Mouse (Mus musculus) heart, postnatal 4 days (tissue): Measurements from ENCODE around the gene Naa15. TPM values are rescaled to one million over a fixed set of nuclear protein-coding genes. Genes with fewer than 3 reads are reported as not detected.

Experiments
- DNase-seq: peaks from one replicate; pipeline ENCODE4 v3.0.0; 2021
- total RNA-seq, 2 experiments: library from RNA; stranded (reverse); gene quantifications; 2 replicates each; pipeline ENCODE4 v1.2.3; 2021

Naa15 gene
- total RNA-seq, 2 experiments from 2014 or later = 62.3 to 65.8 TPM

DNA sequence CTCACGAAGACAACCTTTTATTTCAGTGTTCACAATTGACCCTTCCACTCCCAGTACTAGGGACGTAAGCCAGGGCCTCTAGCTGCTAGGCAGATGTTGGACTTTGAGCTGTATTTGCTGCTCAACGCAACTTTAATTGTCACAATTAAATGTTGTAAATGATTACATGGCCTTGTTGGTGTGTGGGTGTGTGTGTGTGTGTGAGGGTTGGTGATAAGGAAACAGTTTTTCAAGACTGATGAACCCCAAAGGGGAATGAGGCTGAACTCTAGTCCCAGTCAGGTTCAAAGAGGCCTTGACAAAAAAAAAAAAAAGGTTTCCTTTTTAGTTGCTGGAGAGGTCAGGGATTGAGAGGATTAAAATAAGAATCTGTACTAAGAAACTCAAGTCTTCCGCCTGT is 102.5 kb downstream of the Naa15 start:
- no peak for DNase-seq

DNA sequence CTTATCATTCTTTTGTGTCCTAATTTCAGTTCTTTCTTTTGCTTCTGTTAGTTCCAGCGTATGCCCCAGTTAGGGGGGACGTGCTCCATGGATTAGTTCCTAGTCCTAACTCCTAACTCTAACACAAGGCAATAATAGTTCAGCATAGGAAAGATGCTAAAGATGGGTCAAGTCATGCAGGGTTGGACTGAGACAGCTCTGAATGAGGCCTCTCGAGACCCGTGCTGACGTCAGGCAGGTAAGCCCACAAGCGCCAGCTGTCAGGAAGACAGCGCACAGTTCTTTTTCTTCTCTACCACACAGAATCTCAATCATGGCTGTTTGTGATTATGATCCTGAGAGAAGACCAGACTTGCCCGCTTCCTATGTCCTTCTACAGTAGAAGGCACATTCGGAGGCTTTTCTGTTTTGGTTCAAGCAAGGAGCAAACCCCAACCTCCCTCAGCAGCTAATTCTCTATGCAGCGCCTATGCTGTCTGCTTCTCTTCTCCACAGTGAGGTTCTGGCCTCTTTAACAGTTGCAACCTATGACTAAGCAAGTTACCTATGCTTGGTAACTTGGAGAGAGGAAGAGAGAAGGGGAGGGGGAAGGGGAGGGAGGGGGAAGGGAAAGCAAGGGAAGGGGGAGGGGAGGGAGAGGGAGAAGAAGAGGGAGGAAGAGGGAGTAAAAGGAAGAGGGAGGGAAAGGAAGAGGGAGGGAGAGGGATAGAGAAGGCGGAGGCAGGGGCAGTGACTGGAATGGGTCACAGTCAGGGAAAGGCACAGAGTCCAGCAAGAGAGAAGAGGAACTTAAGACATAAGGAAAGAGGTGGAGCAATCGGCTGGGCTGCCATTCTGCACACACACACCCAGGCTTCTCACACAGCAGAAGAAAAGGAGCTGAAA is 103.2 kb downstream of the Naa15 start:
- no peak for DNase-seq

DNA sequence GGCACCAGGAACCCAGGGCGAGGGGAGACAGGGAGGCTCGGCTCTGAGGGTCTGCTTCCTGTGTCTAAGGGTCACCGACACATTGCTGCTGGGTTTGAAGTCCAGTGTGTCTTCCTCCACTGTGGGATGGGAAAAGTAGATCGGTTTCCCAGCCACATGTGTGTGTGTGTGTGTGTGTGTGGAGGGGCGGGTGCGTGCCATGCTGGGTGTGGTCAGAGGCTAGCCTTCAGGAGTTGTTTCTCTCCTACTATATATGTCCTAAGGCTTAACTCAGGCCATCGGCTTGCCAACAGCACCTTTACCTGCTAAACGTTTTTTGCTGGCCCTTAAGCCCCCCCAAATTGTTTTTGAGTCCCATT is 103.8 kb downstream of the Naa15 start:
- no peak for DNase-seq

DNA sequence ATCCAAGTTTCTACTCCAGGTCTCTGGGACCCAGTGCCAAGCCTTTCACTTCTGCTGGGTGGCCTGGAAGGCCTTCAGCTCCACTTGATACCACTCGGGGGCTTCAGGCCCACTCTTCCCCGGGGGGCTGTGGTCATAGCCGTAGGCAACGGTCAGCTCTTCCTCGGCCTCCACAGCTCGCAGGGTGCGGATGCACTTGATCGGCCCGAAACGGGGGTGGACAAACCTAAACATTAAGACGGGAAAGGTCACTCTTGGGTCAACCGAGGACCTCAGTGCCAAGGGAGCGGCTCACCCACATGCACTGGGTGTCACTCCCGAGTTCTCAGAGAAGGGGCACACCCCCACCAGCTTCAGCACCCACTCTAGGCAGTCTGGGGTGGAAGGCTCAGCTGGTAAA is 106.3 kb downstream of the Naa15 start:
- no peak for DNase-seq

DNA sequence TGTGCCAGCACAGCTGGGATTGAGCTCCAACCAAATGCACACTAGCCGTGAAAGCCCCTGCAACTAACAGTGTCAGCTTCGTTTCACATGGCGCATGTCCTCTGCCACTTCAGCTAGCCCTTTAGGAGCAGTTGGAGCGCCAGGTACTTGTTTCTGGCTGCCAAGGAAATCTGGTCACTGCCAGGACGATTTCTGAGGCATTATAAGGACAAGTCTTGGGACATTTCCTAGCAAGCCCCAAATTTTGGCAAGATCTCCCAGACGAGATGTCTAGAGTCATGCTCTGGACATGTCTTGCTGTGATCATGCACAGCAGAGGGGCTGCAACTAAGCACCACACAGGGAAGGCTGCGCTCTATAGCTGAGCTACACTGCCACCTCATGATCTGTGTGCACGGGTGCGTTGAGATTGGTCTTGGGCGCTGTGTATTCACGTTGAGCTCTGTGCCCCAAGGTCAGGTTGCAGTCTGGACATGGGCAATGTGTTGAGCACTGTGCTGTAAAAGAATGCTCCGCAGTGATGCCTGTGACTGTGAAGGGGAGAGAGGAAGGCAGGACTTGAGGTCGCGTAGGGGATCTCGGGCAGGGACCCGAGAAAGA is 110.3 kb downstream of the Naa15 start:
- no peak for DNase-seq

Other genes starting within 250 kb of the Naa15 start
- 10 to 100 TPM; 27.8 to 31.0 TPM for gene Noct, start 190.7 kb upstream of the Naa15 start, total RNA-seq
- 10 to 100 TPM; 89.9 to 99.9 TPM for gene Elf2, start 74.5 kb upstream of the Naa15 start, total RNA-seq
- gene Mgarp, start 18.4 kb upstream of the Naa15 start, total RNA-seq = under 1 TPM; 0.45 to 0.95 TPM
- gene Ndufc1, start 6.2 kb upstream of the Naa15 start, total RNA-seq = 1,000 to 10,000 TPM; 1,091 to 1,121 TPM
- gene Rab33b, start 68.8 kb downstream of the Naa15 start, total RNA-seq = 10 to 100 TPM; 13.6 to 14.3 TPM
- gene Setd7, start 145.7 kb downstream of the Naa15 start, total RNA-seq = 10 to 100 TPM; 54.0 to 58.7 TPM
- 1 to 10 TPM; 1.6 TPM for gene Mgst2, start 245.2 kb downstream of the Naa15 start, total RNA-seq